Mouse (Mus musculus): ENCODE measurements around the gene Slc35d2.
"Not testable (repeated sequence)": the region's sequence is repeated elsewhere in the genome, so short reads cannot be mapped to it uniquely, and the experiment has no call there.

The Slc35d2 gene

GRCm38 (mm10) chr13:64064276-64064675, 64.9 kb downstream of the Slc35d2 start:
- no peak for ATAC-seq (ENCODE audit: insufficient number of reproducible peaks, low FRiP score, low TSS enrichment)

- ATAC-seq (ENCODE audit: insufficient number of reproducible peaks, low FRiP score, low TSS enrichment) = no peak
Measured at GRCm38 (mm10) chr13:64060935-64061506, 68.1 kb downstream of the Slc35d2 start.

- ATAC-seq (ENCODE audit: insufficient number of reproducible peaks, low FRiP score, low TSS enrichment) = no peak
Measured at GRCm38 (mm10) chr13:64053959-64054358, 75.2 kb downstream of the Slc35d2 start.

GRCm38 (mm10) chr13:64052281-64052680, 76.9 kb downstream of the Slc35d2 start:
- not testable (repeated sequence) for ATAC-seq (ENCODE audit: insufficient number of reproducible peaks, low FRiP score, low TSS enrichment)

GRCm38 (mm10) chr13:64050895-64051294, 78.3 kb downstream of the Slc35d2 start:
- no peak for ATAC-seq (ENCODE audit: insufficient number of reproducible peaks, low FRiP score, low TSS enrichment)

GRCm38 (mm10) chr13:64049535-64049934, 79.6 kb downstream of the Slc35d2 start:
- no peak for ATAC-seq (ENCODE audit: insufficient number of reproducible peaks, low FRiP score, low TSS enrichment)

GRCm38 (mm10) chr13:64048467-64048866, 80.7 kb downstream of the Slc35d2 start:
- no peak for ATAC-seq (ENCODE audit: insufficient number of reproducible peaks, low FRiP score, low TSS enrichment)

Measured in cerebellum, adult (tissue).